Mouse (Mus musculus) 3T3-L1 (cell line): Measurements from ENCODE around the gene Ccdc12.

Source experiments
- DNase-seq: peaks from one replicate; pipeline ENCODE4 v3.0.0-alpha.2; 2015; ENCODE audit warnings: low read depth, low spot score

Gene Ccdc12

GRCm38 (mm10) chr9:110741711-110742294 lies 85.5 kb downstream of the Ccdc12 start, which contains the start of gene Myl3:
Myl3 (plus strand) TSS chr9:110741861.
- no peak for DNase-seq

GRCm38 (mm10) chr9:110742295-110742950 lies 86.1 kb downstream of the Ccdc12 start:
- no peak for DNase-seq

GRCm38 (mm10) chr9:110742951-110743455 lies 86.7 kb downstream of the Ccdc12 start:
- no peak for DNase-seq

GRCm38 (mm10) chr9:110743456-110744323 lies 87.4 kb downstream of the Ccdc12 start:
- no peak for DNase-seq

- DNase-seq, result no peak
Observed at GRCm38 (mm10) chr9:110745752-110746151, 89.4 kb downstream of the Ccdc12 start.

- no peak for DNase-seq
Observed at GRCm38 (mm10) chr9:110746238-110746637, 89.9 kb downstream of the Ccdc12 start.

- DNase-seq, result no peak
Observed at GRCm38 (mm10) chr9:110746961-110747360, 90.7 kb downstream of the Ccdc12 start, which contains the start of gene Pth1r. Pth1r (minus strand) TSS chr9:110747145.

- no peak for DNase-seq
Observed at GRCm38 (mm10) chr9:110748451-110748850, 92.1 kb downstream of the Ccdc12 start.

GRCm38 (mm10) chr9:110750404-110751187 lies 94.3 kb downstream of the Ccdc12 start:
- no peak for DNase-seq

- DNase-seq, result no peak
Observed at GRCm38 (mm10) chr9:110751412-110751811, 95.1 kb downstream of the Ccdc12 start.

- no peak for DNase-seq
Observed at GRCm38 (mm10) chr9:110752917-110753435, 96.7 kb downstream of the Ccdc12 start.

GRCm38 (mm10) chr9:110753773-110754172 lies 97.5 kb downstream of the Ccdc12 start:
- DNase-seq, result no peak

GRCm38 (mm10) chr9:110757816-110758215 lies 101.5 kb downstream of the Ccdc12 start:
- no peak for DNase-seq

GRCm38 (mm10) chr9:110758605-110759004 lies 102.3 kb downstream of the Ccdc12 start:
- no peak for DNase-seq

- DNase-seq, result peak; percentile 56
Observed at GRCm38 (mm10) chr9:110759265-110759664, 103.0 kb downstream of the Ccdc12 start.

GRCm38 (mm10) chr9:110760886-110761285 lies 104.6 kb downstream of the Ccdc12 start:
- no peak for DNase-seq
